Mouse (Mus musculus) cerebellum, adult 2 months (tissue): ENCODE data around the gene Ppp1r14d.

Experiments used
- CTCF ChIP-seq: fragments of 200-500 bp; IDR thresholded peaks from 2 replicates; pipeline ENCODE4 v1.5.1; 2011; ENCODE audit warnings: low read depth, mild to moderate bottlenecking, control low read depth, low read length, moderate library complexity, borderline replicate concordance; ENCODE audit not compliant: insufficient read depth
- POLR2A ChIP-seq: fragments of 200-500 bp; IDR thresholded peaks from 2 replicates; pipeline ENCODE4 v1.6.1; 2011; ENCODE audit warnings: low read length, control low read depth, borderline replicate concordance; ENCODE audit not compliant: insufficient read depth

DNA sequence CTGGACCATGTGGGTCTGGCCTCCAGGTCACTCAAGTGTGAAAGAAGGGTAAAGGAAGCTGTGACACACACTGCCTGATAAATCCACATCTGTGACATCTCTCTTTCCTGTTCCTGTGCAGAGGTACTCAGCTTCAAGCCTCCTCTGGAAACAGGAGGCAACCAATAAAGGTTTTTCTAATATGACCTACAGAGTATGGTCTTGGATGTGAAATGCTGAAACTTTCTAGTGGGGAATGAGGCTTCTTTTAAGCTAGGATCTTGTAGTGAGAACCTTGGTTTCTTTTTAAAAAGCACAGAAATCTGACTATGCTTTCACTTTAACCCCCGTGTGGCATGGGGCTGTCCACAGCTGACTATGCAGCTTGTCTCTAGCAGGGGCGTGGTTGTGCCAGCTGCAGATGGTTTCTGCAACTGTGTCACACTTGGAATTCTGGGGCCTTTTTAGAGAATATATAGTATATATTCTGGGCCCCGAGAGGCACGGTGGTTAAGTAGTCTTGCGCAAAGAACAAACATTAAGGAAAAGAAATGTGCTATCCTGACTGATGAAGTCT, 52.2 kb downstream of the Ppp1r14d start:
- TF ChIP-seq CTCF, result no peak
- TF ChIP-seq POLR2A, result no peak
